ENCODE assay signal across 35 mouse cellular contexts in genomic region chr2:69690214-69690613, GRCm38 (mm10). TPM values are rescaled to one million over a fixed set of nuclear protein-coding genes. Genes with fewer than 3 reads are reported as not detected.
"Had no signal": no experiment of that assay in that cellular context is flagged by ENCODE, and none has a peak within 500 bp of the region (broad histone marks: within the 10 kb centered on the region; RNA-seq: fewer than 3 reads in every experiment).

No protein-coding gene starts in this region.

- H3K4me1 ChIP-seq: heart, embryonic 12.5 days; heart, embryonic 13.5 days; heart, embryonic 15.5 days; hindbrain, embryonic 10.5 days; hindbrain, embryonic 12.5 days; hindbrain, embryonic 13.5 days; hindbrain, embryonic 15.5 days; intestine, embryonic 15.5 days; kidney, embryonic 15.5 days had no signal

- ATAC-seq: hindbrain, embryonic 16.5 days; hindbrain, postnatal 0 days; inflammation-experienced regulatory T-cells, adult 6 months; intestine, embryonic 15.5 days; intestine, embryonic 16.5 days; intestine, postnatal 0 days had no signal

- H3K9ac ChIP-seq: heart, embryonic 12.5 days; heart, embryonic 13.5 days; heart, embryonic 15.5 days; hindbrain, embryonic 12.5 days; hindbrain, embryonic 13.5 days; hindbrain, embryonic 14.5 days; hindbrain, embryonic 15.5 days; intestine, embryonic 15.5 days; kidney, embryonic 15.5 days had no signal

- DNase-seq: heart, postnatal 10 days; heart, postnatal 14 days; heart, postnatal 36 days; heart, postnatal 4 days; kidney, adult 11 months; kidney, adult 18-20 months; kidney, adult 2 months; kidney, adult 8-10 months; kidney, adult 9 months; kidney, postnatal 10 days; kidney, postnatal 14 days; kidney, postnatal 25 days; kidney, postnatal 36 days; kidney, postnatal 4 days; layer of hippocampus, adult 9-11 months; layer of hippocampus, postnatal 36 days had no signal

- H3K27ac ChIP-seq: heart, embryonic 13.5 days; heart, embryonic 15.5 days; hindbrain, embryonic 10.5 days; hindbrain, embryonic 12.5 days; hindbrain, embryonic 13.5 days; hindbrain, embryonic 14.5 days; hindbrain, embryonic 15.5 days; hindbrain, postnatal 0 days; intestine, embryonic 15.5 days; kidney, embryonic 15.5 days; kidney, postnatal 0 days; layer of hippocampus, adult 2 months; left cerebral cortex, adult 2 months had no signal

- H3K27me3 ChIP-seq: heart, embryonic 12.5 days; heart, embryonic 13.5 days; heart, embryonic 15.5 days; hindbrain, embryonic 12.5 days; hindbrain, embryonic 13.5 days; hindbrain, embryonic 15.5 days; intestine, embryonic 15.5 days; kidney, embryonic 15.5 days had no signal

- H3K4me3 ChIP-seq: heart, embryonic 12.5 days; heart, embryonic 13.5 days; heart, embryonic 15.5 days; hindbrain, embryonic 10.5 days; hindbrain, embryonic 12.5 days; hindbrain, embryonic 13.5 days; hindbrain, embryonic 15.5 days; intestine, embryonic 15.5 days; kidney, embryonic 15.5 days; layer of hippocampus, adult 2 months; left cerebral cortex, adult 2 months had no signal

RNA-seq across cellular contexts. Expression of gene Klhl41, which starts 20.3 kb away (rescaled TPM):
- total RNA-seq: hematopoietic stem cell, adult 5-6 weeks; hindbrain, postnatal 0 days had no signal
- polyA plus RNA-seq: inflammation-experienced regulatory T-cells, adult 6 months had no signal
